Mouse (Mus musculus) testis, adult 10 weeks (tissue): ENCODE data around the gene Zfp963. TPM values are rescaled to one million over a fixed set of nuclear protein-coding genes. Genes with fewer than 3 reads are reported as not detected.

Source experiments
- polyA plus RNA-seq: library from polyadenylated mRNA; stranded (reverse); fragments of 350-450 nt; fragmentation: Illumina TruSeq; extraction: RNeasy Lipid Tissue Mini Kit (QIAGEN cat#74804); gene quantifications from one replicate; pipeline ENCODE4 v1.2.3, GENCODE M21; 2014; ENCODE audit warnings: low read depth, low replicate concordance

The Zfp963 gene
- 2.3 TPM for polyA plus RNA-seq

GRCm38 (mm10) chr8:69749544-69750454 is at the start of gene Zfp963:
Gene Zfp963 (minus strand): TSS chr8:69749970.

GRCm38 (mm10) chr8:69790773-69791367 is 41.1 kb upstream of the Zfp963 start, which contains the start of the genes Atp13a1 and Zfp866:
Gene Atp13a1 (plus strand): TSS chr8:69791163.
Gene Zfp866 (minus strand): TSS chr8:69791178.

GRCm38 (mm10) chr8:69774503-69775148 is 24.9 kb upstream of the Zfp963 start, which contains the start of gene Gm20422:
Gene Gm20422 (minus strand): TSS chr8:69774886.

GRCm38 (mm10) chr8:69710624-69711023 is 39.1 kb downstream of the Zfp963 start, which contains the start of gene Zfp869:
Gene Zfp869 (minus strand): TSS chr8:69710724.

Other genes starting within 250 kb of the Zfp963 start
- 30.7 TPM for gene Gm7697, start 227.0 kb downstream of the Zfp963 start, polyA plus RNA-seq
- gene Zfp868, start 124.4 kb downstream of the Zfp963 start, polyA plus RNA-seq, result 20.6 TPM
- 3.6 TPM for gene Zfp964, start 95.5 kb downstream of the Zfp963 start, polyA plus RNA-seq
- gene Zfp869, start 39.2 kb downstream of the Zfp963 start, polyA plus RNA-seq, result 13.5 TPM
- gene Gm20422, start 24.9 kb upstream of the Zfp963 start, polyA plus RNA-seq, result not detected
- 0.85 TPM for gene Atp13a1, start 41.2 kb upstream of the Zfp963 start, polyA plus RNA-seq
- 20.6 TPM for gene Zfp866, start 41.2 kb upstream of the Zfp963 start, polyA plus RNA-seq
- 0.97 TPM for gene Gmip, start 58.7 kb upstream of the Zfp963 start, polyA plus RNA-seq
- 3.4 TPM for gene Lpar2, start 72.5 kb upstream of the Zfp963 start, polyA plus RNA-seq
- 64.0 TPM for gene Pbx4, start 82.5 kb upstream of the Zfp963 start, polyA plus RNA-seq
- gene Cilp2, start 137.7 kb upstream of the Zfp963 start, polyA plus RNA-seq, result not detected
- gene Tssk6, start 152.2 kb upstream of the Zfp963 start, polyA plus RNA-seq, result 0.21 TPM
- 0.39 TPM for gene Ndufa13, start 152.6 kb upstream of the Zfp963 start, polyA plus RNA-seq
- gene Yjefn3, start 152.7 kb upstream of the Zfp963 start, polyA plus RNA-seq, result not detected
- gene Gatad2a, start 246.4 kb upstream of the Zfp963 start, polyA plus RNA-seq, result 7.2 TPM